13 mouse cellular contexts compared by ENCODE assay signal in the genomic region with DNA sequence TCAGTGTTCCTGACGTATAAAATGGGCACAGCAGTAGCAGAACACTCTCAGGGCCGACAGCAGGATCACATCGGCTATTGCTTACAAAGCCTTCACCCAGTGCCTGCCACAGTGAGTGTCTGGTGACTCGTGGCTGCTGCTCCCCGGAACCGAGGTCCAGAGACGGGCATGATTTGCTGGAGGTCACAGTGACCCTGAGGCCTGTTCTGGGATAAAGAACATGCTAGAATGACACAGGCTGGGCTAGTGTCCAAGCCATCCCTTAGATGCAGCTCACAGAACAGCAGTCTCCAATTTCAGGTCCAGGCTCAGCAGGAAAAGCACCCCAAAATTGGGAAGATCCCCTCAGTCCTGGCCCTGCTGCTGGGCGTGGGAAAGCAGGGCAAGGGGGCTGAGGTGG. TPM values are rescaled to one million over a fixed set of nuclear protein-coding genes. Genes with fewer than 3 reads are reported as not detected.
DNase-seq lines count a peak whose midpoint lies in the region; ATAC-seq and TF ChIP-seq lines count a peak whose summit lies in the region.
"Had no signal": no experiment of that assay in that cellular context is flagged by ENCODE, and none has a peak within 500 bp of the region (broad histone marks: within the 10 kb centered on the region; RNA-seq: fewer than 3 reads in every experiment).

No protein-coding gene starts in this region.

- TF ChIP-seq CTCF in hindbrain, postnatal 0 days (IDR thresholded peaks at IDR 0.05; ENCODE audit: low read depth): no peak
- no peak for TF ChIP-seq CTCF in thymus, adult 2 months (IDR thresholded peaks at IDR 0.05; ENCODE audit: borderline replicate concordance, control insufficient read depth, extremely low read depth, insufficient read depth, low read length, poor library complexity)

- peaks cover 34% of the 10 kb centered on the region for H3K4me1 ChIP-seq in hindbrain, postnatal 0 days (ENCODE audit: insufficient read depth, low read length)
- peaks cover 49% of the 10 kb centered on the region for H3K4me1 ChIP-seq in hindbrain, embryonic 12.5 days
- H3K4me1 ChIP-seq in lung, embryonic 15.5 days: peaks cover 64% of the 10 kb centered on the region
- peaks cover 8% of the 10 kb centered on the region for H3K4me1 ChIP-seq in thymus, adult 2 months (replicated peaks; ENCODE audit: control insufficient read depth, insufficient read depth, low read length)

- peak overlapping the region; percentile 61 for H3K27ac ChIP-seq in hindbrain, postnatal 0 days
- H3K27ac ChIP-seq in hindbrain, embryonic 12.5 days: no peak overlapping the region
- peak overlapping the region; percentile 86 for H3K27ac ChIP-seq in lung, embryonic 15.5 days
- H3K27ac ChIP-seq in thymus, adult 2 months (ENCODE audit: control insufficient read depth, insufficient read depth, low read length): no peak overlapping the region

- no peak for ATAC-seq in hindbrain, postnatal 0 days
- no peak for ATAC-seq in hindbrain, embryonic 12.5 days (ENCODE audit: low FRiP score)
- ATAC-seq in lung, embryonic 15.5 days (ENCODE audit: borderline replicate concordance, extremely low read depth, low FRiP score, low TSS enrichment): peak; percentile 76

- TF ChIP-seq POLR2A in thymus, adult 2 months (IDR thresholded peaks at IDR 0.05; ENCODE audit: control insufficient read depth, extremely low read depth, insufficient read depth, low read length, poor library complexity): no peak

- H3K9me3 ChIP-seq in hindbrain, postnatal 0 days (ENCODE audit: low read length): no peaks in the 10 kb centered on the region
- no peaks in the 10 kb centered on the region for H3K9me3 ChIP-seq in hindbrain, embryonic 12.5 days (replicated peaks)
- H3K9me3 ChIP-seq in lung, embryonic 15.5 days: no peaks in the 10 kb centered on the region

- DNase-seq in cerebellum, postnatal 10 days: peak; percentile 58 to 60
- no peak for DNase-seq in cerebellum, postnatal 36 days
- no peak for DNase-seq in hindbrain, postnatal 0 days (ENCODE audit: low spot score)
- peak; percentile 92 for DNase-seq in adrenal gland, adult 2 months
- DNase-seq in thymus, adult 2 months: no peak
- no peak for DNase-seq in yolk sac, embryonic 10.5 days (ENCODE audit: low spot score)
- DNase-seq: gastrocnemius, postnatal 10 days had no signal

- H3K4me2 ChIP-seq in hindbrain, postnatal 0 days (ENCODE audit: low read depth, low read length): no peak overlapping the region
- no peak overlapping the region for H3K4me2 ChIP-seq in hindbrain, embryonic 12.5 days (replicated peaks)
- no peak overlapping the region for H3K4me2 ChIP-seq in lung, embryonic 15.5 days

- peaks cover 22% of the 10 kb centered on the region for H3K36me3 ChIP-seq in hindbrain, postnatal 0 days (ENCODE audit: insufficient read depth, low read length)
- peaks cover 61% of the 10 kb centered on the region for H3K36me3 ChIP-seq in hindbrain, embryonic 12.5 days
- peaks cover 52% of the 10 kb centered on the region for H3K36me3 ChIP-seq in lung, embryonic 15.5 days
- H3K36me3 ChIP-seq in thymus, adult 2 months (ENCODE audit: control insufficient read depth, insufficient read depth, low read length): no peaks in the 10 kb centered on the region

- H3K9ac ChIP-seq in hindbrain, postnatal 0 days (replicated peaks; ENCODE audit: low read length): 0 out of 2 replicates have a peak overlapping the region, but pooled peaks have one; percentile 1
- no peak overlapping the region for H3K9ac ChIP-seq in hindbrain, embryonic 12.5 days
- no peak overlapping the region for H3K9ac ChIP-seq in lung, embryonic 15.5 days

- H3K27me3 ChIP-seq in hindbrain, postnatal 0 days (ENCODE audit: insufficient read depth, low read length): no peaks in the 10 kb centered on the region
- no peaks in the 10 kb centered on the region for H3K27me3 ChIP-seq in hindbrain, embryonic 12.5 days
- H3K27me3 ChIP-seq in lung, embryonic 15.5 days: no peaks in the 10 kb centered on the region
- no peaks in the 10 kb centered on the region for H3K27me3 ChIP-seq in thymus, adult 2 months (ENCODE audit: control insufficient read depth, insufficient read depth, low read length)

- no peak overlapping the region for H3K4me3 ChIP-seq in hindbrain, postnatal 0 days (ENCODE audit: low read length)
- H3K4me3 ChIP-seq in hindbrain, embryonic 12.5 days: no peak overlapping the region
- no peak overlapping the region for H3K4me3 ChIP-seq in lung, embryonic 15.5 days
- H3K4me3 ChIP-seq in thymus, adult 2 months (ENCODE audit: control insufficient read depth, insufficient read depth, low read length): no peak overlapping the region

- 61% methylated on average over 8 of the region's 8 CpGs for WGBS in hindbrain, postnatal 0 days
- WGBS in hindbrain, embryonic 12.5 days: 94% methylated on average over 8 of the region's 8 CpGs
- 51% methylated on average over 8 of the region's 8 CpGs for WGBS in lung, embryonic 15.5 days
- WGBS in thymus, adult 2 months: 89% methylated on average over 8 of the region's 8 CpGs

RNA-seq across cellular contexts. Expression of gene Soga1, which starts 24.8 kb away (rescaled TPM):
- 120 and 151 TPM in 2 replicates for total RNA-seq in hindbrain, postnatal 0 days (2014; rRNA removed)
- polyA plus RNA-seq in hindbrain, postnatal 0 days (2015; fragmentation: Nextera tagmentation; extraction: Ambion mirVana): 3.5 and 3.6 TPM in 2 replicates
- 7.7 and 8.6 TPM in 2 replicates for polyA plus RNA-seq in hindbrain, embryonic 12.5 days (2016; fragmentation: Nextera tagmentation; extraction: Ambion mirVana)
- total RNA-seq in adrenal gland, adult 2 months (2021): 10 to 100 TPM; 30.9 to 36.6 TPM
- polyA plus RNA-seq in adrenal gland, adult 2 months (2012; rRNA removed): 31.1 and 33.1 TPM in 2 replicates
- 4.1 and 5.1 TPM in 2 replicates for polyA plus RNA-seq in lung, embryonic 15.5 days (2015; fragmentation: Nextera tagmentation; extraction: Ambion mirVana)
- 5.2 and 5.3 TPM in 2 replicates for polyA plus RNA-seq in thymus, adult 2 months (2012; rRNA removed)

RNA-seq across cellular contexts. Expression of gene Tldc2, which starts 32.6 kb away (rescaled TPM):
- not detected in 2 replicates for total RNA-seq in hindbrain, postnatal 0 days (2014; rRNA removed)
- 0.43 TPM in 1 of 2 replicates, not detected in the other for polyA plus RNA-seq in hindbrain, postnatal 0 days (2015; fragmentation: Nextera tagmentation; extraction: Ambion mirVana)
- polyA plus RNA-seq in hindbrain, embryonic 12.5 days (2016; fragmentation: Nextera tagmentation; extraction: Ambion mirVana): not detected in 2 replicates
- total RNA-seq in adrenal gland, adult 2 months (2021): not detected
- polyA plus RNA-seq in adrenal gland, adult 2 months (2012; rRNA removed): 0.19 TPM in 1 of 2 replicates, not detected in the other
- polyA plus RNA-seq in lung, embryonic 15.5 days (2015; fragmentation: Nextera tagmentation; extraction: Ambion mirVana): not detected in 2 replicates
- polyA plus RNA-seq in thymus, adult 2 months (2012; rRNA removed): not detected in 2 replicates
- total RNA-seq: common myeloid progenitor, adult 5-6 weeks; gastrocnemius, postnatal 10 days; liver, adult 2 months had no signal
- polyA plus RNA-seq: C2C12; liver, adult 2 months; neural tube, embryonic 11.5 days had no signal

RNA-seq across cellular contexts. Expression of gene Dsn1, which starts 47.3 kb away (rescaled TPM):
- 6.3 and 9.5 TPM in 2 replicates for total RNA-seq in hindbrain, postnatal 0 days (2014; rRNA removed)
- 11.9 and 12.7 TPM in 2 replicates for polyA plus RNA-seq in hindbrain, postnatal 0 days (2015; fragmentation: Nextera tagmentation; extraction: Ambion mirVana)
- polyA plus RNA-seq in hindbrain, embryonic 12.5 days (2016; fragmentation: Nextera tagmentation; extraction: Ambion mirVana): 35.1 and 36.5 TPM in 2 replicates
- total RNA-seq in adrenal gland, adult 2 months (2021): 1 to 10 TPM; 4.1 to 6.3 TPM
- polyA plus RNA-seq in adrenal gland, adult 2 months (2012; rRNA removed): 0.76 and 0.77 TPM in 2 replicates
- 39.0 and 40.9 TPM in 2 replicates for polyA plus RNA-seq in lung, embryonic 15.5 days (2015; fragmentation: Nextera tagmentation; extraction: Ambion mirVana)
- 11.9 and 12.3 TPM in 2 replicates for polyA plus RNA-seq in thymus, adult 2 months (2012; rRNA removed)

Comparison
In these comparisons a context has a peak if more than half of its experiments do, and no peak if none do; other contexts are left out.
1. DNase-seq: peak in cerebellum, postnatal 10 days (2 of 2) and adrenal gland, adult 2 months (single experiment); none in cerebellum, postnatal 36 days (0 of 2), hindbrain, postnatal 0 days (single experiment), thymus, adult 2 months (single experiment) and yolk sac, embryonic 10.5 days (single experiment).
2. H3K27ac ChIP-seq: peak in hindbrain, postnatal 0 days (single experiment) and lung, embryonic 15.5 days (single experiment); none in hindbrain, embryonic 12.5 days (single experiment) and thymus, adult 2 months (single experiment).